Mouse (Mus musculus) lung, postnatal 10 days (tissue): ENCODE data around the gene Emb.

ENCODE experiments used
- DNase-seq: peaks from one replicate; pipeline ENCODE4 v3.0.0; 2021

The Emb gene

GRCm38 (mm10) chr13:117220501-117221321, 12.4 kb downstream of the Emb start, which contains the start of gene Gm17509:
Gene Gm17509, minus strand, starts transcription at chr13:117221075.
- DNase-seq, result peak; percentile 57

DNA sequence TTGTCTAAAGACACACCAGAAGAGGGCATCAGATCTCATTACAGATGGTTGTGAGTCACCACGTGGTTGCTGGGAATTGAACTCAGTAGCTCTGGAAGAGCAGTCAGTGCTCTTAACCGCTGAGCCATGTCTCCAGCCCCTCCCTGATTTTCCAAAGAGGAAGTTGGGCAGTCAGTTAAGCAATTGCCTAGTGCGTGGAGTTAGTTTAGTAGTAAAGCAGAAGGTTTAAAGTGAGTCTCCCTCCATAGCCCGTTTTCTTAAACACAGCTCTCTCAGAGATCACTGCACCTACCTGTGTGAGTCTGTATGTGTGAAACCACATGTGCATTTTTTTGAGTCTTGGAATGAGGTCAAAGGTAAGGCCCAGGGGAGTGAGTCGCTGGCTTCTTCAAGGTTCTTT, 14.8 kb downstream of the Emb start:
- no peak for DNase-seq

GRCm38 (mm10) chr13:117224901-117225300, 16.6 kb downstream of the Emb start:
- no peak for DNase-seq

DNA sequence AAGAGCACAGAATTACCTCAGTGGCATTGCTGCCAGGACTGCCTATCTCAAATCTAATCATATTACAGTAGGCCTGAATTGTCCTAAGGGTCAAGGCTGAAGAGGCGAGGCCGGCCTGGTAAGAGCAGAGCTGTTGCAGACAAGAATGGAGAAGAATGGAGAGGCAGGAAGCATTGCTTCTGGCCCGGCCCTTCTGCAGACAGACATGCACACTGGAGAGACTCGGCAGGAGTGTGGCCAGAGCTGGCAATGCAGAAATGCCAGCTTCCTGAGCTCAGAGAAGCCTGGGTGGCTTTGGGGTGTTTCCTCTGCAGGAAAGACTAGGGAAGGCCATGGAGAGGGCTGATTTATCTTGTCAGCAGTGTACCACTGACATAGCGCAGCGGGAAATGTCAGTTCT, 17.2 kb downstream of the Emb start:
- no peak for DNase-seq

DNA sequence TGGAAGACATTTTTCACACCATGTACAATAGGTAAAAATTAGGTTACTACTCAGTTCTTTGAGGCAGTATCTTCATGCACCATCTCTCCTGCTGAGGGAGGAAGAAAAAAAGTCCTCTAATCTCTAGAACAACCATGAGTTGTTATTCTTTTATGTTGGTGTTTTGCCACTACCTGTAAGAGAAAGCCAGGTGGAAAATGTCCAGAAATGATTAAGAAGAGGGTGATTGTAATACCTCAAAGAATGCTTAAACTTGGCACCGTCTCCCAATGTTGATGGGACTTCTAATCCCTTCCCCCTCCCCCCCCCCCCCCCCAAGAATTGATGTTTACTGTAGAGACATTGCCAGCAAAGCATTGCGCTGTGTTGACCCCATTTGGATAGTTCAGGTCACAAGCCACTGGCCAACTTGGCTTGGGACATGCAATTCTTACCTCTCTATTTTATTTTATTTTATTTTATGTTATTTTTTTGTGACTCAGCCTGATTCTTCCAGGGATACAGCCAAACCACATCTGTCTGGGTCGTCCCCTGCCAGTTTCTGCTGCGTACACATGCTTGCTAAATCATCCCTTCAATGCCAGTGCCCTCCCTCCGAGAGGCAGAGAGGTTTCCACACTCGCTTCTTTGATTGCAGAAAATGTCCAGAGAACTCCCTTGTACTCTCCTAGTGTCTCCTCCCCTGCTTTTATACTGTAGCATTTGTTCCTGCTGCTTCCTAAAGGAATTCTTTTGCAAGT, 22.2 kb downstream of the Emb start:
- no peak for DNase-seq

DNA sequence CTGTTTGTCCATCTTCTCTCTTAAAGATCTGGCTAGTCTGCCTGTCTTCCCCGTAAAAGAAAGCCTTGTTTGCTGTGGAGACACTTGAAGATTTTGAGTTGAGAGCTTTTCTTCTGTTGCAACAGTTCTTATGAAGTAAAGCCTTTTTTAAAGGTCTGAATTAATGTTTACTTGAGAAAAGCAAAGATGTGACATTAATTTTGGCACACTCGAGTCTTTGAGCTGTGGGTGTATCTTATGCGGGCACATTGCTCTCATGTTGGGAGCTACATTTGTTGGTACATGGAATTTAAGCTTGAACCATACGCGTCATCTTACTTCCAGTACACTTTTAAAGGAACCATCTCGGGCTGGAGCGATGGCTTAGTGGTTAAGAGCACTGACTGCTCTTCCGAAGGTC, 25.5 kb downstream of the Emb start:
- DNase-seq, result no peak

DNA sequence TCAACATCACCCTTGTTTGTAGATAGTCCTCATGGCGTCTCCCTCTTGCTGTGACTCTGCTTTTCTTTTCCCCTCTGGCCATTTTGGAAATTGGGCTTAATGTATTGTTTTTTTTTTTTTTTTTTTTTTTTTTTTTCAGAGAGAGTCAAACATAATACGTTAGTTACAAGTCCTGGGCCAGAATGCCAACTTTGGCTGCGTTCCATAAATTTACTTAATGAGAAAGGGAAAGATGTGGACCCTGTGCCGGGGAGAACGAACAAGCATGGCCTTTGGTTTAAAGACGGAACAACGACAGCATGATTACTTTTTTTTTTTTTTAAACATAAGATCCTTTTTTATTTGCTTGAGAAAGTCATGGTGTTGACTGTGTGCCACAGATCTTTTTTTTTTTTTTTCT, 26.1 kb downstream of the Emb start:
- no peak for DNase-seq

DNA sequence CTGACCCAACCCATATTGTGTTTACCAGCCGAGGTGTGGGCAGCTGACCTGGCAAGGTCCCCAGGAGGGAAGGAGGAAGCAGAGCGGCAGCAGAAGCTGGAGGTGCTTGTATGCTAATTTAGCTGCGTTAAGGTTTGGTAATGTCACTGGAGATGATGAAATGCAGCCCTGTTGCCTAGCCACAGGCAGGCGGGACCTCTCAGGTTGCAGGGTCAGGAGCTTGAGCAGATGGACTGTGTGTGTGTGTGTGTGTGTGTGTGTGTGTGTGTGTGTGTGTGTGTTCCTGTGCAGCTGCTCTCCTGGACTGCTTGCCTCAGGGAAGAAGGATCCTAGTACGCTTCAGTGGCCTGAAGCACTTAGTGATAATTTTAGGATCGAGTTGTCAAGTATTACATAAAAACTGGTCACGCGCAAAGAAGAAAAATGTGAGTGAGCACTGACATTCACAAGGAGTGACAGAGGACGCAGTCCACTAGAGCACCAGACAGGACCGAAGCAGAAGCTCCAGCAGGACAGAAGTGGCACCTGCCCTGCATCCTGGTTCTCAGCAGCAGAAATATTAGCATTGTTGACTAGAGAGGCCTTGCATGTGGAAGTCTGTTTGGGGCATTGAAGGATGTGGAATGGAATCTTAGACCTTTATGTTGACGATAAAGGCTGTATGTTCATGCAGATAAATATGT, 27.3 kb downstream of the Emb start:
- peak; percentile 67 for DNase-seq

DNA sequence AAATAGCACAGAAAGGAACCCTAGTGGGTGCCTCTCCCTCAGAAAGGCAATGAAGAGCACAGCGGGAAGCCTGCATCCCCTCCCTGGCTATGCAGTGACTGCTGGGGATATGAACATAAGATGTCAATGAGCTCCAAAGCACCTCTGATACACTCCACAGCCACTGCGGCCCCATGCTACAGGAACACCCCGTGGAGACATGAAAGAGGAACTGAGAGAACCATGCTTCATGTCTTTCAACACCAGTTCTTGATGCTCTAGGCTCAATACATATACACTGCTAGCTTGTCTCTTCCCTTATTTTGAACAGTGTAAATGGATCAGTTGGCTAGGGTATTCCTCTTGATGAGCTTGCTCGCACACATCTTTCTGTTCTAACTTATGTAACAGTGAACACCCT, 28.8 kb downstream of the Emb start:
- DNase-seq, result no peak

DNA sequence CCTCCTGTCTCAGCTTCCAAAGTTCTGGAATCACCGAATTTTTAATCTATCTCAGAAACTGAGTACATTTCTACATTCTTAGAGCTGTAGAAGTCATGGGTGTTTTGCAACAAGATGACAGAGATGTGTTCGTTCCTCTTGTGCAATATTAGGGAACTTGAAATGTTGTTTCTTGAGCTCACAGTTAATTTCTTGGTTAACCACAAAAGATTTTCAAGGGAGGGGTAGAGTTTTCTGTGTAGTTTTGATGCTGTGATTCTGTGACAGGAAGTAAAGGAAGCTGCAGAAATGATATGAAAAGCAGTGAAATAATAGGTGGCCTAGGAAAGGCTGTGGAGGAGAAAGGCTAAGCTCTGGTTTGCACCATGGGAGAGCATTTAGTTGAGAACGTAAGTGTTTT, 33.7 kb downstream of the Emb start:
- DNase-seq, result no peak

GRCm38 (mm10) chr13:117242621-117243020, 34.3 kb downstream of the Emb start:
- no peak for DNase-seq

DNA sequence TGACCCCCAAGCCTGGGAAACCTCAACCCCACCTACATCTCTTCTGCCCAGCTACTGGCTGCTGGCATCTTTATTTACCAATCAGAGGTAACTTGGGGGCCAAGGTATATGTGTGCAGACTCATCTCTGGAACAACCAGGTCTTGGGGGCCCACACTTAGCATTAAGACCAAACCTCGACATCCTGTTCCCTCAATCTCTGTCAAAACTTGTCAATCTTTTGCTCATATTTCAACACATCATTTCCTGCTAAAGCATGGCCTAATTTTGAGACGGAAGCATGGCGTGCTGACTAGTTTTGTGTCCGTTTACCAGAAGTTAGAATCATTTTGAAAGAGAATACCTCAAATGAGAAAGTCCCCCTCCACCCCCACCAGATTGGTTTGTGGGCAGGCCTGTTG, 52.4 kb downstream of the Emb start:
- no peak for DNase-seq

- DNase-seq, result peak; percentile 6
Observed at GRCm38 (mm10) chr13:117266156-117266555, 57.8 kb downstream of the Emb start.

DNA sequence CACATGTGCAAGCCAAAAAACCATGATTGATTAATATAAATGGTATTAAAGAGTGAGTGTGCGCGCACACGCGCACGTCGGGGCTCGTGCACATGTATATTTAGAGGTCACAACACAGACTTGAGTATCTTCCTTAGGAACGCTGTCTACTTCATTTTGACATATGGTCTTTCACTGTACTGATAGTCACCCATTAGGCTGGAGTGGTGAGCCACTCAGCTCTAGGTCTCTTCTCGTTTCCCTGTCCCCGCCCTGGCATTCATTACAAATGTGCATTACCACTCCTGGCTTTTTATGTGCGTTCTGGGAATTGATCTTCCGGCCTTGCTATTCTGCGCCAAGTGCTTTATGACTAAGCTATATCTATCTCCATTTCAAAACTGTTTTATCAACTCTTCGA, 59.6 kb downstream of the Emb start:
- no peak for DNase-seq

- DNase-seq, result no peak
Observed at GRCm38 (mm10) chr13:117284036-117284435, 75.7 kb downstream of the Emb start.

- peak; percentile 5 for DNase-seq
Observed at GRCm38 (mm10) chr13:117286939-117287338, 78.6 kb downstream of the Emb start.

- no peak for DNase-seq
Observed at GRCm38 (mm10) chr13:117287400-117287799, 79.1 kb downstream of the Emb start.

DNA sequence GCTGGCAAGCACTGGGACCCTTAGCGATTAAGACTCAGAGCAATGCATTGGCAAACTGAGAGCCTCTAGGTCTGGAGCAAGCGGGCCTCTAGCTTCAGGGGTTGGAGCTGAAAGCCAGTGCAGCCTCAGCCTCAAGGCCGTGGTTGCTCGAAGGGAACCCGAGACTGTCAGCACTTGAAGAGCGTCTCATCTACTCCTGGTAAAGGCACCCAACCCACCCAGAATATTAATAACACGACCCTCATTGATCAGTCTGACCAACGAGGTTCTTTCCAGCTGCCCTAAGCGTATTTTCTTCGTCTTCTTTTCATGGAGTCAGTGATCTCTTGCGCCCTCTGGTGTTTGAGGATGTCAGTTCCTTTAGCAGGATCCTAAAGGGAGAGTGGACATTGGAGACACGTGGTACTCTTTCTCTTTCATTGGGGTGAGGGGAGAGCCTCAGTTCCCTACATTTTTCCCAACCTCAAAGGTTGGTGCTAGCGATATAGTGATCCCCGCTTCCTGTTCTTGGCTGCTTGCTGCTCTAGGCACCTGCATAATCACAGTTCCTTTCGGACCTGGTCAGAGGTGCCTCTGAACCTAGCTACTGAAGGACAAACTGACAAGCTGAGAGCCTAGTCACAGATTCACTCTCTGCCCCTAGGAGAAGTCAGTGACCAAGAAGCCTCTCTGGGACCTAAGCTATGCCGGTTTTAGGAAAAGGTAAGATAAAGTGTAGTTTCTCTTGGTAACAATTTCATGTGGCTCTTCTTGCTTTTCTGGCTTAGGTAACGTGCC, 81.3 kb downstream of the Emb start:
- peak; percentile 79 for DNase-seq

GRCm38 (mm10) chr13:117311446-117312225, 103.3 kb downstream of the Emb start:
- DNase-seq, result peak; percentile 73
